Mouse (Mus musculus): ENCODE measurements around the gene Slc50a1. TPM values are rescaled to one million over a fixed set of nuclear protein-coding genes. Genes with fewer than 3 reads are reported as not detected.
A peak's percentile ranks its signal among the peaks of the same experiment; 100 is the strongest.

The Slc50a1 gene
- total RNA-seq, 1 experiment from 2014 or later: 58.3 TPM

DNA sequence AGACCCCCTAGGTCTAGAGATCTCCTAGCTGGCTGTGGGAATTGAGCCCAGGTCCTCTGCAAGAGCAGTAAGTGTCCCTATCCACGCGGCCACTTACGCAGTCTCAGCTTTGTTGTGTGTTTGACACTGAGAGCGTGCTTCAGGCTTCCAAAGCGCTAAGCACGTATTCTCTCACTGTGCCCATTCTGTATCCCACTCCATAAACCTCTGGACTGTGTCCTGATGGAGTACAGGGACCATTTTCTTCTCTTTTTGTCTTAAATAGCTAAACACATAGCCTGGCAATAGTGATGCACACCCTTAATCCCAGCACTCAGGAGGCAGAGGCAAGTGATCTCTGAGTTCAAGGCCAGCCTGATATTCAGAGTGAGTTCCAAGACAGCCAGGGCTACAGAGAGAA, 28.5 kb upstream of the Slc50a1 start:
- no peak for ATAC-seq (replicated peaks; ENCODE audit: insufficient number of reproducible peaks, low FRiP score, low TSS enrichment, poor library complexity, severe bottlenecking)

DNA sequence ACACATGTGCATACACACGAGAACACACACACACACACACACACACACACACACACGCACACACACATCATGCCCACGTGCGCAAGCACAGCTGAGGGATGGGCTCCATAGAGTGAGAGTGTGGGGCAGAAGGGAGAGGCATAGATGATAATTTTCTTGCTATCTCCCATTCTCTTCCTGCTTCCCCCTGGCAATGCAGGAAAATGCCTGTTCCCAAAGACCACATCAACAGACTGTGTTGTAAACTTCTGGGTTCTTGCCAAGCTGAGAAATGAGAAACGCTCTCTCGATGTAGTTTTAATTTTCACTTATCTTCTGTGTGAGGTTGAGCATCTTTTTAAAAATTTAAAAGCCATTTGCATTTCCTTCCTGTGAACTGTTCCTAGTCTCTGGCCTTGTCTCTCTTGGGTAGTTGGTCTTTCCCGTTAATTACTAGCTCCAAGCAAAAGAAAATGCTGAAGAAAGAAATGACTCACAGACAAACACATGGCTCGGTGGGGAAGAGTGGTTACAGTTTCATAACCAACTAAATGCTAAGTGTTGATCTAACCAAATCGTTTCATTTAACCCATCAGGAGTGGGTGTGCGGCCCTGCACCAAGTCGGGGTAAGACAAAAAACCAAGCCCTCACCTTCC, 26.5 kb upstream of the Slc50a1 start:
- ATAC-seq (replicated peaks; ENCODE audit: insufficient number of reproducible peaks, low FRiP score, low TSS enrichment, poor library complexity, severe bottlenecking): no peak

DNA sequence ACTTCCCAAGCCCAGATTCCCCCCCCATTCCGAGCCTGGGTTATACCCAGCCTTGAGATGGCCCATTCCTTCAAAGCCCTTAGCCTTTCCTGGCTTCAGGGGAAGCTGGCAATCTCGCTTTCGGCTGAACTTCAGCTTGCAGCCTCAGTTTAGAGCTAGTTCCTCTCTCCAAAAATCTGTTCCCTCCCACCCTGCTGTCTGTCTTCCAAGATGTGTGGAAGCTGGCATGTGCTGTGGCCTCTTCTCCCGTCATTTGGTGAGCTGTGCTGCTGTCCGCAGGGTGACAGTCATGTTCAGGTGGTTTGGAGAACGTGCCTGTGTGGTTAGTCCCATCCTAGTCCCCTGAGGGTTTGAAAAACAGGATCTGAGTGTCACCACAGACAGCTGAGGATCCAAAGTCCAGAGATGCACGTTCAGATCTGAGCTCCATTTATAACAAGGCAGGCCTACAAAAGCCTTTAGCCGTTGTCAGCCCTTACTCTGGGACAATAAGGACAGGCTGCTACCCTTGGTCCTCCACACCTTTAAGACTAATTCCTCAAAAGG, 25.4 kb upstream of the Slc50a1 start:
- ATAC-seq (replicated peaks; ENCODE audit: insufficient number of reproducible peaks, low FRiP score, low TSS enrichment, poor library complexity, severe bottlenecking): no peak

DNA sequence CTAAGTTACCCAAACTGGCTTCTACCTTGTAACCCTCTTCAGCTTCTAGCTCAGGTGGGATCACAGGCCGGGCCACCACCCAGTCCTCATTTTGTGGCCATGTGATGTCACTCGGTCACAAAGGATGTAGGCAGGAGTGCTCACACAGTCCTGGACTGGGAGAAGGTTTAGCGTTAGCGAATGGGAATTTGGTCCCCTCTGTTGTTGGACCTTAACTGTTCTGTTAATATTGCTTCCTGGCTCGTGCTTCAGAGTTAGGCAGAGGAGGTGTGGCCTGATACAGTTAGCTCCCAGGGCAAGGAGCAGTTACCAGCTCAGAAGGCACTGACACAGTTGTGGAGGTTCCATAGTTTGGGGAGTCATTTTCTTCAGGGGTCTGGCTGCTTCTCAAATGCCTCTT, 23.8 kb upstream of the Slc50a1 start:
- no peak for ATAC-seq (replicated peaks; ENCODE audit: insufficient number of reproducible peaks, low FRiP score, low TSS enrichment, poor library complexity, severe bottlenecking)

DNA sequence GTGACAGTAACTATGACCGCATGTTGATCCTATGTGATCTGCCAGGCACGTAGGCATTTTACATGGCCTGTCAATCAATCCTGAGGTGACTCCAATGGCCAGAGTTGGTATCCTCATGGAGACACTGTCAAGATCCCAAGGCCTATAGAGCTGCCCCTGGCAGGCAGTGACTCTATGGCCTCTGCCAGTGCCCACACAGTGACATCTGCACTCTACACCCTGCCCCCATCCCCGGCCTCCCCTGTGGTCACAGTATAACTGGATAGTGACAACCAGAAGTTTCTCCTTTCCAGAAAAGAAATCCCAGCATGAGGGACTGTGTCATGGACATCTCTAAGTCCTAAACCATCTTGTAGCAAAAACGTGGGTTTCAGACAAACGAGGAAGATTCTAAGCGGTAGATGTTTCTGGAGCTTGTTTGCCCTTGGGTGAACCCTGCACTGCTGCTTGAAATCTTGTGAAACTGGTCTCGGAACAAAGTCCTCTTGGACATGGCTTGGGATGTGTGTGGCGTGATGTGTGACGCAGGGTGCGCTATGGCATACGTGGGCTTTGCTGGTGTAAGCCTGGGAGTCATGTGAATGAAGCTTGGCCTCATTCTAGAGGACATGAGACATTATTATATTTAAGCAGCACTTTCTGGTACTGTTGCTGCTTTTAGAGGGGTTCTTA, 23.0 kb upstream of the Slc50a1 start:
- no peak for ATAC-seq (replicated peaks; ENCODE audit: insufficient number of reproducible peaks, low FRiP score, low TSS enrichment, poor library complexity, severe bottlenecking)

DNA sequence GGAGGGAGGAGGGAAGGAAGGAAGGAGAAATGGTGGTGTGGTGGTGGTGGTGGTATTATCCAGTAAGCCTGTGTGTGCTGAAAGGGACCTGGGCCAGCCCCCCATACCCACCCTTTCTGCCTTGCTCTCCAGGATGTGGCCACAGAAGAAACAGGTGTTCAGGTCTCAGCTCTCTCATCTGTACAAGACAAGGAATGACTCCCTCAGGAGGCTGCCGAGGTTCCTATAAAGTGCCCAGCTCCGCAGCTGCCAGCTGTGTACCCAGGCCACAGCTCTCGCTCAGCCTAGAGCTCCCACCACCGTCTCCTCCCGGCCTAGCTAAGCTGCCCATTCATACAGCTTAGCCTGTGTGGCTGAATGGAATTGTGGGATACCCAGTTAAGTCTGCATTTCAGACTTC, 21.9 kb upstream of the Slc50a1 start:
- ATAC-seq (replicated peaks; ENCODE audit: insufficient number of reproducible peaks, low FRiP score, low TSS enrichment, poor library complexity, severe bottlenecking): no peak

DNA sequence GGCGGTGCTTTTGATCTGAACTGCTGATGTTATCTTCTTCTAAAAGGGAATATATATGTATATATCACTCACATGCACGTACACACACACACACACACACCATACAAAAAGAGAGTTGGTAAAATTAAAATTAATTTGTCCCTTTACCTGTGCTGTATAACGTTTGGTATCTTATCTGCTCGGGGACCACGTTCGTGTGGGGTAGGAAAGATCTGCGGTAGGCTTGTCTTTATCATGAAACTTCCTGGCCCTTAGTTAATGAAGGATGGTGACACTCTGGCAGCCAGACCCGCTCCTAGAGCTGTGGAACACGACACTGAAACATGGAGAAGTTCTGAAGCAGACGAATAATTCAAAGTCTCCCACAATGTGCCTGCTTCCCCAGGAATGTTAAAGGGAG, 21.5 kb upstream of the Slc50a1 start:
- no peak for ATAC-seq (replicated peaks; ENCODE audit: insufficient number of reproducible peaks, low FRiP score, low TSS enrichment, poor library complexity, severe bottlenecking)

DNA sequence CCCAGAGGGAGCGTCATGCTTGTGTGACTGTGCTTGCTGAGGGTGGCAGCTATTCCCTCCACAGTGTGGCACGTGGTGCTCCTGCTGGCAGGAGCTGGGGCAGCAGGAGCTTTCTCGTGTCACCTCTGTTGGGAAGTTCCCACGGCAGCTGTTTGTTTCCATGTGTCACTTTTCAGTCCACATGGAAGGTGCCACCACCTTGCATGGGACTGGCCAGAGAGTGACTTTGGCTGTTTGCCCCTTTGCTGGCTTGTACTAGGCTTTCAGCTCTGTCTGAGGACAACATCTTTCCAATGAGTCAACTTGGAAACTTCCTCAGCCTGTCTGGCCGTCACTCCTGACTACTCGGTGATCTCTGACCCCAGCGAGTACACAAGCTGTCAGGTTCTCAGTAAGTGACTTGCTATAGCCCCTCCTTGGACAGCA, 18.1 kb upstream of the Slc50a1 start:
- no peak for ATAC-seq (replicated peaks; ENCODE audit: insufficient number of reproducible peaks, low FRiP score, low TSS enrichment, poor library complexity, severe bottlenecking)

DNA sequence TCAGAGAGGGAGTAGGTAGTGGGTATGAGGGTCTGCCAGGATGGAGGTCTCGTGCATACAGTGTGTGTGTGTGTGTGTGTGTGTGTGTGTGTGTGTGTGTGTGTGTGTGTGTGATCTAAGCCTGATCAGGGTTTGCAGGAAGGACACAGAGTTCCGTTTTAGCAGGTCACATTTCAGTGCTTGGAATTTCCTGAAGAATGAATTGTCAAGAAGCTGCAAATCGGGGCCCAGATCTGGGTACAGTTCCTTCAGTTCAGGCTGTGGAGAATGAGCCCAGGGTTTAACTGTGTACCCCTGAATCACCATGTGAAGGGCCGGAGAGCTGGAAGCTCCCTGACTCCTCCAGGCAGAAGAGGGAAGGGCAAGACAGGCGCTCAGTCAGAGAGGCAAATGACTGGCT, 16.9 kb upstream of the Slc50a1 start:
- no peak for ATAC-seq (replicated peaks; ENCODE audit: insufficient number of reproducible peaks, low FRiP score, low TSS enrichment, poor library complexity, severe bottlenecking)

DNA sequence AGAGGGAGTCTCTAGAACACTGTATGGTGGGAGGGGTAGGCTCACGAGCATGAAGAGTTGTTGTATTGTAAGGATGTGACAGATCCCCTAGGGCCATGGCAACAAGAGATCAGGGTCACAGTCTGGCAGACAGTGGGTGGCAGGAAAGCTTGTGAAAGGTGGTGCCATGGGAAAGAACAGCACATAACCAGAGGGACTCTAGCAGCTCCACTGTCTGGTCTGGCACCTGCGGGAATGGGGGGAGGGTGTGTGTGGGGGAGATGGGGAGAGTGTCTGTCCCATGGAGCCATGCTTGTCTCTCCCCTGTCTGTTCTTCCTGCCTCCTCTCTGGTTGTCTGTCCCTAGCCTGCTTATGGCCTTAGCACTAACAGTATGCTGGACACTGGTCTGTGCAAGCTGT, 15.2 kb upstream of the Slc50a1 start:
- no peak for ATAC-seq (replicated peaks; ENCODE audit: insufficient number of reproducible peaks, low FRiP score, low TSS enrichment, poor library complexity, severe bottlenecking)

DNA sequence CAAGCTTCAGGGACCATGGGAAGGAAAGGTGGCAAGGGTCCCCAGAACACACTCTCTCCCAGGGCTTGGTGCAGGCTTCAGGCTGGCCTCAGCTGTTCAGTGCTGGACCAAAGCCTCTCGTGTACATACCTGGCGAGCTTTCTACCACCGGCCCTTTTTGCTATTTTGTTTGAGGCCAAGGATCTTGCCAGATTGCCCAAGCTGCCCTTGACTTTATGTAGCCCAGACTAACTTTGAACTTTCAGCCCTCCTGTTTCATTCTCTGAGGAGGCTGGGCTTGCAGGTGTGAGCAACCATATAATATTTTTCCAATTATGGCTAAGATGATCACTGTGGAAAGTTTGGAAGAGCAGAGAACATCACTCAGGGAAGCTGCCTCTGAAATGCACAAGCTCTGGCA, 13.9 kb upstream of the Slc50a1 start:
- ATAC-seq (replicated peaks; ENCODE audit: insufficient number of reproducible peaks, low FRiP score, low TSS enrichment, poor library complexity, severe bottlenecking): no peak

DNA sequence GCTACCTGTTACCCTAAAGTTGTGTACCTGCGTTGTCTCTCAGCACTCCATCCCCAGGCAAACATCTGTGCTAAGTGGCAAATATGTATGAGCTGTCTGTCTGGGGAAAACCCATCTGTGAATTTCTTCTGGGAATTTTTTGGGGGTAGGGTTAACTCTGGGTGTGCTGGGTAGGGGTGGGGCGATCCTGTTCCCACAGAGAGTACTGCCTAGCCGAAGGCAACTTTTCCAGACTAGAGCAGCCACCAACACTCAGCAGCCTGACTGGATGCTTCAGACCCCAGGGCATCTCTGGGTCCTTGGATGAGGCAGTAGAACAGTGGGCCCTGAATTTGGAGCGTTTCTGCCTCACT, 11.9 kb upstream of the Slc50a1 start:
- no peak for ATAC-seq (replicated peaks; ENCODE audit: insufficient number of reproducible peaks, low FRiP score, low TSS enrichment, poor library complexity, severe bottlenecking)

DNA sequence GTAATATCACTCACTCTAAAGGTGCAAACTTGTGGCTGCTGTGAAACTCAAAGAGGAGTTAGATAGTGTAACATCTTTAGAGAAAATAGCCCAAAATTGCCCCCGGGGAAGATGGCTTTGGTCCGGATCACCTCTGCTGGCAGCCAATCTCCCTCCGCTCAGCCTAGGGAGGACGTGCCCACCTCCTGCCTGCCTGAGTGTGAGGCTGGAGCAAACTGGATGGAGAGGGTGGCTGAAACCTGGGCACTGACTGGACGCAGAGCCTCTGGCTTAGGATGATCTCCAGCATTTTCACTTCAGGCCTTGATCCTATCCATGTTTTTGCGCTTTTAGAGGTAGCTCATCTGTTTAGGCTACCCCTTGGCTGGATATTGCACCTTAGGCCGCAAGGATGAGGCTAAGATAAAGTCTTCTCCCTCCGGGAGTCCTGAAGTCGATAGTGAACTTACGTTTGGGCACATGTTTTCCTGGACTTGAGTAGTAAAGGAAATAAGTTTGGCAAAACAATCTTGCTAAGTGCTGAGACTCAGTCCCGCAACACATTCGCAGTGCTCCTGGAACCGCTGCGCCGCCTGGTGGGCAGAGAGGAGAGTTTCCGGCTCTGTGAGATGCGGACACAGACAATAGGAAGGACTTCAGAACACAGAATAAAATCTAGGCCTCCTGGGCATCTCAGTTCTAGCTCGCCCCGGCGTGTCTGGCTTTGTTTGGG, 11.4 kb upstream of the Slc50a1 start:
- ATAC-seq (replicated peaks; ENCODE audit: insufficient number of reproducible peaks, low FRiP score, low TSS enrichment, poor library complexity, severe bottlenecking): peak; percentile 71

DNA sequence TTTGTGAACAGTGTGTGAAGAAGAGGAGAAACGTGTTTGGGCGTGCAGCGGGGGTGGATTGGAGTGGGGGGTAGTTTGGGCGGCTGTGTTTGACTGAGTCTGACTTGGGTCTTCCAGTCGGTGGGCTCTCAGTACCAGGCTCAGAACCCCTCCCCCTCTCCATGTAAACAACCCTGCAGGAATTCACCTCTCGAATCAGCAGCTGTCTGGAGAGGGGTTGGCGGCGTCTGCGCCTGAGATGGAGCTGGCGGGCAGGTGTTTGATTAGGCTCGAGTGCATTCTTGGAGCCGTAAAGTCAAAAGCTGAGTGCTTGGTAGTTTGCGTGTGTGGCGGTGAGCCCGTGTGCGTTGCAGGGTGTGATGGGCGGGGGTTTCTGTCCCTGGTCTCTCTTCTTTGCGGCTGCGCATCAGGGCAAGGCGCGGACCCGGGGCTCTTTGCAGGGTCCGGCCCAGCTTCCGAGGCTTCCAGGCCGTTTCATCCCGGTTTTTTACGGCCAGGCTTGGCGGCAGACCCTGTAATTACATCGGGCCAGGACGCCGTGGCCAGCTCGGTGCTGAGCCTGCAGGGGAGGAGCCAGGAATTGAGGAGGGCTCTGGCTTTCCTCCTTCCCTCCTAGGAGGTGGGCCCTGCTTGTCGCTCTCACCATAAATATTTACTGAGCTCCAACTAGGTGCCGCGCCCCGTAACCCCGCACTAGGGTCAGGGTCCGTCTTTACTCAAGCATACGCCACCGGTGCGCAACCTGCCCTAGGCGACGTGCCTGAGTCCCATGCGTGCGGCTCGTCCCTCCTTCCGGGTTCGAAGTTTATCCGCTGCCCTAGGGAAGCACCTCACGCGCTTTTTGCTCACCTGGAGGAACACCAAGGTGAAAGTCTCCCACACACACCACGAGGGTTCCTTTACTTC, 10.5 kb upstream of the Slc50a1 start, which contains the start of gene Efna1:
Efna1 (minus strand) TSS at position 537 of the 906 bp plus-strand sequence.
- ATAC-seq (replicated peaks; ENCODE audit: insufficient number of reproducible peaks, low FRiP score, low TSS enrichment, poor library complexity, severe bottlenecking): no peak

DNA sequence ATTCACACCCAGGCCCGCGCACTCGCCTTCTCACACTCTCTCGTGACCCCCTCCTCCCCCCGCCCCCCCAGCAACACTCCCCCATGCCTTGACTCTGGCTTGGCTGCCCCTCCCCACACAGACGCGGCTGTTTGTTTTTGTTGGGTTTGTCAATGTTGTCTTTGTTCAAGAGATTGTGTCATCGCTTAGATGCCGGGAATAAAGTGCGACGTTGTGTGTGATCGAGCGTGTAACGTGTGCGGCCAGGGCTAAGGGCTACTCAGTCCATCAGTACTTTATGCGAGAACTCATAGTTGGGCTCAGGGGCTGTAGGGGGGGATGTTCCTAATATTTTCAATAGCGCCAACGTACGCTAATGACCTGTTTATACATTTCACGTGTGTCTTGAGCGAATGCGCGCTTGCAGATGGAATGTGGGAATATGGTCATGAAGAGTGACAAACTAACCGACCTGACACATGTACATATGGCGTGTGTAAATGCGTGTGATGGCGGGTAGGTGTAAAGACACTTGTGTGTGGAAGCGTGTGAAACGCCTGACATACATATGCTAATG, 9.8 kb upstream of the Slc50a1 start:
- no peak for ATAC-seq (replicated peaks; ENCODE audit: insufficient number of reproducible peaks, low FRiP score, low TSS enrichment, poor library complexity, severe bottlenecking)

DNA sequence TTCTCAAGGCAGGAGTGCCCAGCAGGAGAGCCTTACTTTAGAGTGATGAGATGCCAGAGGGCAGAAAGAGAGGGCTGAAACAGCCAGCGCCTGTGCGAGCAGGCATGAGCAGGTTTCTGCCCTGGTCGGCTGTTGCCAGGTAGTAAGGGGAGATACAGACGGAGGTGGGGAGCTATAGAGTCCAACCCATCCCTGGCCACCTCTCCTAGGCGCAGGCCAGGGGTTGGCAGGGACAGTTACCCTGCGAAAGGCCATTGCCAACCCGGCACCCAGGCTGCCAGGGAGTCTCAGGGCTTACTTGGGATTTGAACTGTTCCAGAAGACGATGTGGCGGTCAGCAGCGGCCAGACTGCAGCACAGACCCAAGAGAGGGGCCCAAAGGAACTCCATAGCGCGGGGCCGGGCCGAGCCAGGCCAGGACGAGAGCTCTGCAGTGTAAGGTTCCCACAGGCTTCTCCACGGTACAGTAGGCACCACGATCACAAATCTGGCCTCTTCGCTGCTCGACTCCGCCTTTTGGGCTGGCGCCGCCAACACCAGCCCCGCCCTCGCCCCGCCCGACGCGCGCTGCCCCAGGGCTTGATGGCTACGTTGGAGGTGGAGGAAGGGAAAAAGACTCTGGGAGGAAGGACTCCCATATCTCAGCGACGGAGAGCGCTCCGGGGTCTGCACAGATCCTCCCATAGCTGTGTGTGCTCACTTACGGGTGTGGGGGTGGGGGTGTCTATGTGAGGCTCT, 9.0 kb upstream of the Slc50a1 start:
- peak; percentile 60 for ATAC-seq (replicated peaks; ENCODE audit: insufficient number of reproducible peaks, low FRiP score, low TSS enrichment, poor library complexity, severe bottlenecking)

DNA sequence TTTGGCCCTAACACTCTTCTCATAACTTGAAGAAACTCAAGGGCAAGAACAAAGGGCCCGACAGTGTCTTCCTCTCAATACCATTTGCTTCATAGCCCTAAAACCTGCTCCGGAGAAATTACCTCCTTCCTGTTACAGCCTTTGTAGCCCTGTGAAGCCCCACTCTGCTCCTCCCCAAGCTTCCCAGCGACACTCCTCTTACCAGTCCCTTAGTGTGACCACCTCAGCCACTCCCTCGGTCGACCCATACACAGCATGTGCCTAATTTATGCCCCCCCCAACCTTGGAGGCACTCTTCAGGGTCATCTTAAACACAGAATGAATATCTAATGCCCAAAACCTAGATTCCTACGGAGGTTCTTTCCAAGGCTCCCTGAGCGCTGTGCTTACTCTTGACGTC, 8.3 kb upstream of the Slc50a1 start:
- ATAC-seq (replicated peaks; ENCODE audit: insufficient number of reproducible peaks, low FRiP score, low TSS enrichment, poor library complexity, severe bottlenecking): no peak

DNA sequence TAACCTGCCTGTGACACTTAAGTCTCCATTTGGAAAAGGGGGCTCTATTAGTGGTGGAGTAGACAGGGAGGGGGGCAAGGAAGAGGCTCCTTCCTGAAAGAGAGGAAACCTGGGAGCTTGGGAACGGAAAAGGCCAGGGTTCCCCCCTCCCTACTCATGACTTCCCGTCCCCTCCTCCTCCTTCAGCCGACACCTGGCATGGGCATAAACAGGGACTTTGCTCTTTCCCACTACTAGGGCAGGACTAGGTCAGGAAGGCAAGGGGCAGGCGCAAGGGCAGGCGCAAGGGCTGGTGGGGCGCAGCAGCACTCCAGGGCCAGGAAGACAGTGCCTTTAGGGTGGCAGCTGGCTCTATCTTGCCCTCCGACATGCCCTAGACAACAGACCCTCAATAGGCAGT, 7.7 kb upstream of the Slc50a1 start:
- ATAC-seq (replicated peaks; ENCODE audit: insufficient number of reproducible peaks, low FRiP score, low TSS enrichment, poor library complexity, severe bottlenecking): no peak
